Mouse (Mus musculus): ENCODE results near the gene Alppl2.

DNA sequence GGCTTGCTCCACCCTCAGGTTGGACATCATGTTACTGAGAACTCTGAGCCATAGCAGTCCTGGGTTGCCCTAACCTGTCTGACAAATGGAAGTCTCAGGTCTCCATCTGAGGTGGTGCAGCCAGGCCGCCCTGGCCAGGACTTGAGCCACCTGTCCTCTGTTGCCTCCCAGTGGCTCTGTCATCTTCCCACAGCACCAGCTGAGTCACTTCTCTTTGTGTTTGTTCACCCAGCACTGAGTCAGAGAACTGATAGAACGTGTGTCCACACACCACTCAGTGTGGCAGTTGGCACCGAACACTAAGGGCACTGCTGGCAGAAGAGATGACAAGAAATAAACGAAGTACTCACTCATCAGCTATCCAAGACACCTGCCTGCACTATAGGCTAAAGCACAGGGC lies 38.4 kb downstream of the Alppl2 start:
- TF ChIP-seq POLR2AphosphoS2 (IDR thresholded peaks at IDR 0.05; ENCODE audit: insufficient read length, low read depth) (no peak), CEBPB (IDR thresholded peaks at IDR 0.05; ENCODE audit: insufficient read depth, poor library complexity, severe bottlenecking) (no peak), POLR2A (IDR thresholded peaks at IDR 0.05; ENCODE audit: insufficient read length, low read depth) (no peak)
